Mouse (Mus musculus) kidney, postnatal 10 days (tissue): Measurements from ENCODE around the gene Magea5.
"Not testable (repeated sequence)": the region's sequence is repeated elsewhere in the genome, so short reads cannot be mapped to it uniquely, and the experiment has no call there.

Source experiments
- DNase-seq: peaks from one replicate; pipeline ENCODE4 v3.0.0; 2021; ENCODE audit warnings: mixed read lengths

Gene Magea5

GRCm38 (mm10) chrX:155063045-155063444 lies at the start of gene Magea5:
Gene Magea5 (minus strand): TSS chrX:155063145.
- DNase-seq = not testable (repeated sequence)

GRCm38 (mm10) chrX:155098024-155098423 lies 35.1 kb upstream of the Magea5 start:
- DNase-seq = peak; percentile 14

- not testable (repeated sequence) for DNase-seq
These were observed 30.6 kb upstream of the Magea5 start, which contains the start of gene Magea2 for GRCm38 (mm10) chrX:155093566-155093965. Gene Magea2 (minus strand): TSS chrX:155093666.

GRCm38 (mm10) chrX:155089693-155090092 lies 26.7 kb upstream of the Magea5 start, which contains the start of gene Magea1:
Gene Magea1 (minus strand): TSS chrX:155089793.
- DNase-seq = not testable (repeated sequence)
